Mouse (Mus musculus) heart, postnatal 10 days (tissue): ENCODE data around the gene Mycl. TPM values are rescaled to one million over a fixed set of nuclear protein-coding genes. Genes with fewer than 3 reads are reported as not detected.

Experiments
- DNase-seq, 2 experiments: peaks; one replicate each; pipeline ENCODE4 v3.0.0; 2021
- intact Hi-C: fragments of 180-260 bp; cut with DNase I; formaldehyde crosslinking; loops from one replicate; pipeline ENCODE4 v1.15.1; 2025
- total RNA-seq, 2 experiments: library from RNA; stranded (reverse); gene quantifications; 2 replicates each; pipeline ENCODE4 v1.2.3; 2021

Gene Mycl
- under 1 TPM; 0.22 to 0.84 TPM for total RNA-seq

DNA sequence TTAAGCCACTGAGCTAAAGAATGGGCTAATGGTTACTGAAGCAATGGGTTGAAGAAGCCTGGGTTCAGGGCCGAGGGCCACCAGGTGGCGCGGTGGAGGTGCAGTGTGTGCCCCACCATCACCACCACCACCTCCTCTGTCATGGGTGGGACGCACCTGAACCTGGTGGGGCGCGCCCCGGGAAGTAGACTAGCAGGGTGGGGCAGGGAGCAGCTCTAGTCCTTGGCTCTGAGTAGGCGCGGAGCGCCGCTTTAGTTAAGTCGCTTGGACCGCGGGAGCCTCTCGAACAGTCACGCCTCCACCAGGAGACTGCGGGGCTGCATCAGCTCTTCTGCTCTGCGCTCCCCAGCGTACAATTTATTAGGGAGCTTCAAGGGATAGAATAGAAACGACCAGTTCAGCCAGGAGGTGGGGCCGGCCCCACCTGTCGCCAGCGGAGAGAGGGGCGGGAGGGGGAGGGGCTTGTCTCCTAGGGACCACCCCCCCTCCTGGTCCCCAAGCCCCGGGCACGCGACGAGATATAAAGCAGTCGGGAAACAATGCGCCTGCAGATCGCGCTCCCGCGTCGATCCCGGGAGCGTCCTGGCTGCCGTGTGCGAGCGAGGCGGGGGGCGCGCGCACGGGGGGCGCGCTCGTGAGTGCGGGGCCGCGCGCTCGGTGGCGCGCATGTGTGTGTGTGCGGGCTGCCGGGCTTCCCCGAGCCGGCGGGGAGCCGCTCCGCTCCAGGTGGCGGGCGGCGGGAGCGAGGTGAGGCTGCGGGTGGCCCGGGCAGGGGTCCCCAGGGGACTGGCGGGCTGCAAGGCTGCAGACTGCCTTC is at the start of gene Mycl:
Gene Mycl, plus strand, starts transcription at position 249 of the 817 bp plus-strand sequence.
- peak; percentile 83 to 85 for DNase-seq
- intact Hi-C loops, result loop anchor here (1.0 kb wide), 1 partner anchor 88 kb away; no protein-coding TSS in a partner anchor

DNA sequence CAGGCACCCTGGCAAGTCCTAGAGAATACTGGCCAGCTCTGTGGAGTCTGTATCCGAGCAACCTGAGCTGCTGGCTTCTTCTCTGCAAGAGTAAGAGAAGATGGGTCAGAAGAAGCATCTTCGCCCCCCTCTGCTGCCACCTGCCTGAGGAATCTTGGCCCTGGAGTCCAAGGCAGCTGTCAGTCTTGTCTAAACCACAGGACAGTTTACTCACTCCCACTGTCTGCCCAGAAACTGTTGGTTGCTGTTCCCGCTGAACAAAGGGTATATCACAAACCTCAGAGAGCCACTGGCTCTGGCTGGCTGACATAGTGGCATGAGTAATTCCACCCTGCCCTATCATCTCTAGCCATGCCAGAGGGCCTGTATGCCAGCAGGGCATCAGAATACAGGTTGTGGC is 48.2 kb upstream of the Mycl start:
- no peak for DNase-seq
- intact Hi-C loops, result no loop called here

DNA sequence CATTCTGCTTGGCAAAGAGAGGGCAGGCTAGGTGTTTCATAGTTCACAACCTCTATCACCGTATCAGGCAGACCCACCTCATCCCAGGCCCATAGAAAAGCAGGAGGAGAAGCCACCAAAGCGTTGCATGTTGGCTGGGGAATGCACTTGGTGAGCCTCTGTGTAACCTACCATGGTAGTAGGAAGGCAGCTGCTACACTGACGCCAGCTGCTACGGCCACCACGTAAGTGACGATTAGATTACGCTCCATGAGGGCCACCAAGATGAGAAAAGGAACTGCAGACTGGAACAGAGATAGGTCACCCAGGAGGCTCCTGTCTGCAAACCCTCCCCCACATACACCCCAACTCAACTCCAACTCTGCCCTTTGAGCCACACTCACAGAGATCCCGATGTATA is 46.4 kb upstream of the Mycl start:
- intact Hi-C loops, result no loop called here
- DNase-seq, result no peak

DNA sequence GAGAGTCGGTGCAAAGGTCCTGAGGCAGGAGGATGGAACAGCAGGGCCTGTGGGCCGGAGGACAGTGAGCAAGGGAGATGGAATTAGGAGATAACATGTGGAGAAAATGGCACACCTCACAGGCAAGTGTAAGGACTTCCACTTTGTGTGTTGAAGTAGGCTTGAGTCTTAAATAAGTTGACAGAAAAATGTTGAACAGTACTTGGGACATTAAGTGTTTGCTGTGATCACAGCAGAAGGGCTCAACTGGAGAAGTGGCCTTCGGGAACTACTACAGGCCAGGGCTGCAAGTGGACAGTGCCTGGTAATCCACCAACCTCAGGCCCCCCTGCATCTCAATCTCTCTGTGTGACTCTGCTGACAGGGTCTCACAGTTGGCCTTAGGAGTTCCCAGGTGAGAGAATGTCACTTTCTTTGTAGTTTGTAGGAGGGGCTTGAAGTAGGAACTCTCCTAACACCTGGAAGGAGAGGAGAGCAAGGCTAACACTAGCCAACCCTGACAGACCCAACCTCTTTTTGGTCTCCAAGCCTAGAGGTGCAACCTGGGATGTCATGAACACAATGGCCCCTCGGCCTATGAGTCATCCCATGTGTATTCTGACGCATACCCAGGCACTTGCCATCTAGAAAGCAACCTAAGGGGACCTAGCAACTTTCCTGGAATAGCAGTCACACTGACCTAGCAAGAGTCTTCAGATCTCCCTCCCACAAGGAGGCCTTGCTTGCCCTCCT is 40.6 kb upstream of the Mycl start:
- intact Hi-C loops, result no loop called here
- no peak for DNase-seq

DNA sequence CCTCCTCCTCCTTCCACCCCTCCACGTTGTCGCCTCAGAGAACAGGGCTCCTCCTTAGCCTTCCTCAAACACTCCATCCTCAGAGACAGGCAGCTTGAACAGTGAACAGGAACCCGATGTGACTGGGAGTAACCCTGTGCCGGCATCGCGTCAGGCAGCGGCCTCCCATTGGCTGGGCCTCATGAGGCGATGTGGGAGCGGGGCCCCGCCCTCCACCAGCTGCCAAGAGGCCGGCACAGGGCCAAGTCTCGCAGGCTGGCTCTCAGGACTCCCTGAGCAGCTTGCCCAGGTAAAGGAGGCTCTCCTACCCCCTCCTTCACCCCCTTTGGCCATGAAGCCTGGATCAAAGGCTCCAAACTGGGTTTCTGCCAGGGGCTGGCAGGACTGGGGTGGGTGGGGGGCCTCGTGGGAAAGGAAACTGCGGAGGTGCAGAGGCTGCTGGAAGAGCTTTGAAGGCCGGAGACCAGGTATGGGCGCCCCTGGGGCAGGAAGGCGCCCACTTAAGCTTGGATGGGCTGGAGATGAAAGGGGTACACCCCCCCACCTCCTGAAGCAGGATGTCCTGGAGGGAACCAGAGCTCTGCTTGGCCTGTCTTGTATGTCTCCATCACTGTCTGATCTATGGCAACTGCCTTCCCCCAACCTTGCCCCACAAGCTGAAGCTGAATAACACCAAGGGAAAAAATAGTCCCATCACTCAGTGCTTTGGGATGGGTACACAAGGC is 39.9 kb upstream of the Mycl start:
- peak; percentile 79 to 81 for DNase-seq
- intact Hi-C loops, result no loop called here

DNA sequence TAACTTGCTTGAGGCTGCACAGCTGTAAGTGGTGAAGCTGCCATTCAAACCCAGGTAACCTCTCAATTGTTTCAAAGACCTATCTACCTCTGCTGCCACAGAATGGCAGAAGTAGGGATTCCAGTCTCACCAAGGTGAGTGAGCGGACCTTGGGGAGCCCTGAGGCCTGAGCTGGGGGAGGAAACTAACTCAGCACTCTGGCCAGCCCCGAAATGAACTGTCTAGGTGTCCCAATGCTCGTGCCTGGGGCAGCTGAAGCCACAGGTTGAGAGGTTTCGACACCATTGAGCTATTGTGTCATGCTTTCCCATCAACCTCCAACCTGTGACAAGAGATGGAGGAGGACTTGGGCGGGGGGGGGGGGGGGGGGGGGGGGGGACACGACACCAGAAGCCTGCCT is 39.2 kb upstream of the Mycl start:
- no peak for DNase-seq
- intact Hi-C loops, result no loop called here

DNA sequence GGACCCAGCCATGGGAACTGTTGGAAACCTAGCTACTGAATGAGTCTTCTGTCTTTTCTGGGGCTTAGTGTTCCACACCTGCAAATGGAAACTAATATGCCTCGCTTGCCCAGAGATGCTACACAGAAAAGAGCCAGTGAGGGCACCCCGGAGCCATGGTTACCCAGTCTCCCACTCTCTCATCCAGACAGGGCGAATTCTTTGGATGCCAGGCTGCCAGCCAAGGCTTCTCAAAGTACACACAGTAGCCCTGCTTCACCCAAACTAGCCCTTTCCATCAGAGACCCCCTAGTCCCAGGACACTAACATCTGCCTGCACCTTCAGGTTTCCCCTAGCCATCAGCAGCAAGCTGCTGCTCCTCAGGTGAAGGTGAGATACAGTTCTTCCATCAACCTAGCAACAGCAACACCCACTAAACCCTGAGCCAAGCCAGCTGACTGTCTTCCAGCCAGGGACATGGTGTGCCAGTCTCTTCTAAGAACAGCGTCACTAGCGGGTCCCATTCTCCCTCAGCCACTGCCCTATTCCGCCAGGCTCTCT is 36.9 kb upstream of the Mycl start:
- intact Hi-C loops, result no loop called here
- DNase-seq, result peak in 1 of 2 experiments; percentile 38

DNA sequence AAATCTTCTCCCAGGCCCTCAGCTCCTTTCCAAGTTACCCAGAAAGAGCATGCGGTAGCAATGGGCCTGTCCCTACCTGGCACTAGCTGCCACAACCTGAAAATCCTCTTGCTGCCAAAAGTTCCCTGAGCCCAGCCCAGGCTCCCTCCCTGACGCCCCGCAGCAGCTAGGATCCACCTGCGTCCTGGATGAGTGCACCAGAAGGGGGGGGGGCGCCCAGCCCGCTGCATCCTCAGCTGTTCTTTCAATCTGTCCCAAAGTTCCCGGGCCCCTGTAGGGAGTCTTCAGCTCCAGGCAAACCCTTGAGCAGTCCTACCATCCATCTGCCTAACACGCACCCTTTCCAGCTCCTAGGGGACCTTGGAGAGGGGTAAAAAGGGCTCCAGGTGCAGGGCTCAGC is 35.6 kb upstream of the Mycl start:
- intact Hi-C loops, result no loop called here
- DNase-seq, result no peak

DNA sequence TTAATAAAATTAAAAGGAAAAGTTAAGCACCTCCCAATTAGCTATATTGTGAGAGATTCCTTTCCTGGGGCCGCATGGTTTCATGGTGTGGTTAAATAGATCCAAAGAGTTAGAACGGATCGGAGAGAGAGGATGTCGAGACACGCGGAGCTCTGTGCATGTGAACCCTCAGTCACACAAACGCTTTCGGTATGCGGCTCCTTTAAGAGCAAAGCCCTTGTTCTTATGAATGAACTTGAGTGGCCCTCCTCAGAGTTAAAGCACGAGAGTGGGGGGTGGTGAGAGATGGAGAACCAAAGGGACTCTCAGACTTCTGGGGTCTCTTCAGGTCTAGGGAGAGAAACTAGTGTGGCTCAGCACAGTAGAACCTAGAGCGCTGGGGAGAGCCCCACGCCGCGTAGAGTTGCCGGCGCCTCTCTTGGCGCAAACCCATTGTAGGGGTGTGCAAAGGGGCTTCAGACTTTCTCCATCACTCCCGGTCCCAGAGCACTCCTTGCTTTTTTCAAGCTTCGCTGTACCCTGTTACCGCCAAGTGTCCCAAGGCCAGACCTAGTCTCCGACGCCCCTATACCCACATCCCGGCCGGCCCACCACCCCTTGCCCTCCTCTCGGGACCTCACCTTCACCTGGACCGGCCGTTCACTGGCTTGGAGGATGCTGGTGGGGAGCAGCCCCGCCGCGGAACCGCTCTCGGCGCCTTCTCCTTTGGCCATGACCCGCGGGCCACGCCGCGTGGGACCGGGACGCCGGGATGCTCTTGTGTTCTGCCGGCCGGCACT is 34.9 kb upstream of the Mycl start:
- DNase-seq, result peak; percentile 14 to 31
- intact Hi-C loops, result no loop called here

DNA sequence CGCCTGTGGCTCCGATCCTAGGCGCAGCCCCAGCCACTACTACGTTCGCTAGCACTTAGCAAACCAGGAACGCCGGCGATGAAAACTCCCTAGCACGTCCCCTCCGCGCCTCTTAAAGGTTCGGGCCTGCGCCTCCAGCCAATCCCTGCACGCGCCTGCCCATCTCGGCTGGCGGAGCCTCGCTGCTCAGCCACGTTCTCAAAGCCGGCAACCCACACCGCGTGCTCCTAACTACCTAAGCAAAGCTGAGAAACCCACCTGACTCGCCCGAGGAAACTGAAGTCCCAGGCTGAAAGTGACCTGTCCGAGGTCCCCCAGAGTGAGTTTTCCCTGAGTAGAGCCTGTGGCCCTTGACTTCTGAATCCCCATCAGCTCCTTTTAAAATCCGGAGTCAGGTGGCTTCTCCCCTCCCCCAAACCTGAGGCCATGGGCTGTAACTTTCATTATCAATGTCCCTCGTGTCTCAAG is 34.3 kb upstream of the Mycl start, which contains the start of gene Mfsd2a:
Gene Mfsd2a, minus strand, starts transcription at position 89 of the 468 bp plus-strand sequence.
- peak; percentile 35 to 46 for DNase-seq
- intact Hi-C loops, result no loop called here

DNA sequence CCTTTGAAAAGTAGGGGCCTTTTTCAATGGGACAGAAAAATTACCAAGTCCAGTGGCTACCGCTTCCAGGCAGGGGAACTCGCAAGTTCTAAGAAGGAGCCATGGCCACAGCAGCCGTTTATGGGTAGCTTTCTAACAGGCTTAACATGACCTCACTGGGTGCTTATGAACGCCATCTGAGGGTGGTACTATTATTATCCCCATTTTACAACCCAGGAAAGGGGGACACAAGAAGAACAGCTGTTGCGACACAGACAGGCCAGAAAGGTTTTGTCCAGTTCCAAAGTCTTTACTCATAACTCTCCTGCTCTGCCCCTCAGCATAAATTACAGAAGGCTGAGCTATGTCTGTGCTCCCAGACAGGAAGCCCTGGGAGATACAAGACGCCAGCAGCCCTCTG is 33.9 kb upstream of the Mycl start:
- intact Hi-C loops, result no loop called here
- DNase-seq, result no peak

DNA sequence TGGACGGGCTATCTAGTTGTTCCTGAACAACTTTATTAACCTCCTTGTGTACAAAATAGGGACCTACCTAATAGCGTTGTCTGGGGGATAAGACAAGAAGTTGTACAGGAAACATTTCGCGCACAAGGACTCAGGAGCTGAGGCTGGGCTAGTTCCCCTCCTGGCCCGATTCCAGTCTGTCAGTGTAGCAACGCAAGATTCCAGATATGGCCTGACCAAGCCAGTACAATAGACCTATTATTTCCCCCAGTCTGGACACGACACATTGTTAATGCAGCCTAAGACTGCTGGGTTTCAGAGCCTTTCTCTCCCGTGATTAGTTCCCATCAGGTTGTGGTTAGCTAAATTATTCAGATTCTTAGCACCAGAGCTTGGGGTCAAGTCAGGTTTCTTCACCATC is 32.7 kb upstream of the Mycl start:
- intact Hi-C loops, result no loop called here
- DNase-seq, result peak in 1 of 2 experiments; percentile 30

DNA sequence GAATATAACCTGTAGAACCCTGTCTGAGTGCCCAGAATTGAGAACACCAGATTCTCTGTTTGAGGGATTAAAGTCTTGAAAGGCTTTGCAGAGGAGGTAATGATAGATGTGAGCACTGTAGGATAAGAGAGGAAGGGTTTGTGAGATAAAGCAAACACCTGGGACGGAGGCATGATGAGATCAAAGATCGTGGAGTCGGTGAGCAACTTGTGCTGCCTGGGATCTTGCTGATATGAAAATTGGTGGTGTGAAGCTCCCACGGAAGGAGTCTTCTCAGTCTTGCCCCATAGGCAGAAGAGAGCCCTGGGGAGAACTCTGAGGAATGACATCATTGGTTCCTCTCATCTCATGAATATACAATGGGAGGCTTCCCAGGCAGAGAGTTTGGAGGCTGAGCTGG is 27.3 kb upstream of the Mycl start:
- intact Hi-C loops, result no loop called here
- DNase-seq, result no peak

DNA sequence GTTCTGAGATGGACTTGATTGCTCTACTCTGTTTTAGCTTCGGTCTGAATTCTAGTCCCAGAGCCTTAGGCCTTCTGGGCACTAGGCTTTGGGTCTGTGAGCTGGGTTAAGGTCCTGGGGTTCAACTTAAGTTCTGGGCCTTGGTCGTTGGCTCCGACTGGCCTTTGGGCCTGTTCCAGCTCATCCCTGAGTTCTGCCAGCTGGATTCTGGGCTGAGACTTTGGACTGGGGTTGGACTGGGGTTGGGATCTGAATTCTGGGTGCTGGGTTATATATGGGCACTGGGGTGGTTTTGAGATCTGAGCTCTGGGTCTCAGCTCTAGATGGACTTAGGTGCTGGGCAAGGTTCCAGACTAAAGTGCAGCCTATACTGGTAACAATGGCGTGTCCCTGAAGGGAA is 24.3 kb upstream of the Mycl start:
- DNase-seq, result no peak
- intact Hi-C loops, result no loop called here

DNA sequence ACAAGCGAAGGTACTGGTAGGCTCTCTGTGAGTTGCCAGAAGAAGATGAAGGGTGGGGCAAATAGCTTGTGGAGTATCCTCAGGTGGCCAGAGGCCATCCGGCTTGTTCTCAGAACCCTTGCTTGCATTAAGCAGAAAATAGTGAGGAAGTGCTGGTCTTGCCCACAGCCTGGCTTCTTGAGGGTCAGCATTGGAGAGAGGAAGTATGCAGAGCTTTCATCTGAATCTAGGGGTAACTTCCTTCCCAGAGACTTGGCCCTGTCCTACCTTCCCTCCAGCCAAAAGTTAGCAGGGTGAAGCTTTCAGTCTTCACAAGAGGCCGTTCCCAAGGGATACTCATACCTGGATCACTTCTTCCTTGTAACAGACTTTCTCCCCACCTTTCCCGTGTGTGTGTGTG is 23.8 kb upstream of the Mycl start:
- intact Hi-C loops, result no loop called here
- DNase-seq, result no peak

DNA sequence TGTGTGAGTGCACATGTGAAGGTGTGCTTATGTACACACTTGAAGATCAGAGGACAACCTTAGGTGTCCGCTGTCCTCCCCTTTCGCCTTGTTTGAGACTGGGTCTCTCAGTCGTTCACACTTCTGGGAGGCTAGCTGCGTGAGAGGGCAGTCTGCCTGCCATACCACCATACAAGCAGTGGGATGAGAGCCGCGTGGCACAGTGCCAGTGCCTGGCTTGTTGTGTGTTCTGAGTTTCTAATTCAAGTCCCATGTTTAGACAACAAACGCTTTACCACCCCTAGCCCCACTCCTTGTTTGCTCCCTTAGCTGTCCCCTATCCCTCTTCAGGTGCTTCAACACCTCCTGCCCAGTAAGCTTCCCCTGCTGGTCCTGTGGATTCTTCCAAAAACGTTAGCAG is 23.4 kb upstream of the Mycl start:
- intact Hi-C loops, result no loop called here
- no peak for DNase-seq

DNA sequence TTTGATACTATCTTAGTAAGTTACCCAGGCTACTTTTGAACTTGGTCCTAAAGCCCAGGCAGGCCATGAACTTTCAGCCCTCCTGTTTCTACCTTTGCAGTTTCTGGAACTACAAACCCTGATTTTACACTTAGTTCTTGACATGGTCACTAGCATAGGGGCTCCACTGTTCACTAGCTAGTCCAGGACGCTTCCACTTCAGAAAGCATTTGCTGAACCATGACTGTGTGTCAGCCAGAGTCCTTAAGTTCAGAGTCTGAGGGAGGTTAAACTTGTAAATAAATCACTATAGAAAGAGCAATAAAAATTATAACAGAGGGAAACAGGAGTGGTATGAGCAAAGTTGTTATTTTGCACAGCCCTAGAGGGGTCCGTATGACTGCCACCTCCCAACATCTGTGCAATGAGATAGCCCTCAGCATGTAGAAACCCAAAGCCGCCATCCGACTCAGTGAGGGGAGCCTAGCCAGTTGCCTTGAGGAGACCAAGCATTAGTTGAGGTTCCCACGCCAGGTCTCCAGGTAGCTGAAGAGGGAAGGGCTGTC is 20.4 kb upstream of the Mycl start:
- no peak for DNase-seq
- intact Hi-C loops, result no loop called here

DNA sequence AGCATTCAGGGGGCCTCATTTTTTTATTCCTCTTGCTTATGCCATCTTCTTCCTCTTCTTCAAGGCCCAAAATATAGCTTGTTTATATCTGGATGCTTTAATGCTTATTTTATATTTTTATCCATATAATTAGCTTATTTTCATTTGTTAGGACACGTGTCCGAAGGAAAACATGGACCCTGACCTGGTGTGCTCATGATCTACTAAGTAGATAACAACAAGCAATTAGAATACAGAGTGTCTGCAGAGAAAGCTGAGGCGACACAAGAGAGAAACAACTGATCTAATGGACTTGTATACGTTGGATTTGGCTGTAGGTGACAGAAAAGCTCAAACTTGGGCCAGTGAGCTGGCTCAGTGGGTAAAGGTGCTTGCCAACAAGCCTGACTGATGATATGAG is 18.6 kb upstream of the Mycl start:
- intact Hi-C loops, result no loop called here
- no peak for DNase-seq

DNA sequence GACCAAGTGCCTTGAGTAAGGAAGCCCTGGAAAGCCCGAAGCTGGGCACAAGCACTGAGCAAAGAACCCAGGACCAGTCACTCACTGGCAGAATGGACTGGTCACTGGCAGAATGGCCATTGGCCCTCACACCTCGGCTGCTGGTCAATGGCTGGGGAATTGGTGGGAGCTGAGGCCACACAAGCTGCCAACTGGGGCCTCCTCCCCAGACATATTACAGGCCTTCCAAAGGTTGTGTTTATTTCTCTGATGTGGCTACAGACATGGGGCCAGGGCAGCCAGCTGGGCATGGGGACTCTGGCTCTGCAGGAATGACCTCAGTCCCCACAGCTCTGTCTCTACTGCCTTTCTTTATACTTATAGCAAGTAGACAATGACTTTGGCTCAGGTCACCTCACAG is 16.6 kb upstream of the Mycl start:
- intact Hi-C loops, result no loop called here
- no peak for DNase-seq

DNA sequence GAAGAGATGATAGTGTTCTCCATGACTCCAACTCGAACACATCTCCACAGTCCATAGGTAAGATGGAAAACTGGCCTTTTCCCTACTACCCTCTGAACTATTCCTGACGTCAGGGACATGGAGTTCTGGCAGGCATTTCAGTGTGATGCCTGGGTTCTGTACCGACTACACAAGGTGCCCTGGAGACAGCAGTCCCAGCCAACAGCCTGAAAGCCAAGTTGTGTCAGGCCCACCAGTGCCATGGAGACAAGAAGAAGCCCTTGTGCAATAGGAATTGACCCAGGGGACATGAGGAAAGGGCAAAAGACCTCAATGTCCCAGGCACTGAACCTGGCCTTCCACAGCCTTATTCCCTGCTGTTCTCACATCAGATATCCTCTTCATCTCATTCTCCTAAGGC is 15.6 kb upstream of the Mycl start:
- DNase-seq, result no peak
- intact Hi-C loops, result no loop called here
